Mouse (Mus musculus) CD4-positive, CD25-positive, alpha-beta regulatory T cell, adult 9 weeks (primary cell): ENCODE data around the gene Csdc2. TPM values are rescaled to one million over a fixed set of nuclear protein-coding genes. Genes with fewer than 3 reads are reported as not detected.

Experiments
- polyA plus RNA-seq: library from polyadenylated mRNA; unstranded; fragments of 100-300 nt; shearing (Covaris generic); gene quantifications from one replicate; pipeline ENCODE4 v1.2.1, GENCODE M21; 2017

Csdc2 gene
- polyA plus RNA-seq: not detected

GRCm38 (mm10) chr15:81936679-81937078 is at the start of gene Csdc2:
Gene Csdc2, plus strand, starts transcription at chr15:81936759.

GRCm38 (mm10) chr15:81925760-81926445 is 10.7 kb upstream of the Csdc2 start, which contains the start of gene Polr3h:
Gene Polr3h, minus strand, starts transcription at chr15:81926240.

GRCm38 (mm10) chr15:81960171-81961077 is 23.9 kb downstream of the Csdc2 start, which contains the start of gene Pmm1:
Gene Pmm1, minus strand, starts transcription at chr15:81960930.

GRCm38 (mm10) chr15:81980321-81980720 is 43.8 kb downstream of the Csdc2 start, which contains the start of gene 1700029P11Rik:
Gene 1700029P11Rik, plus strand, starts transcription at chr15:81980540.

GRCm38 (mm10) chr15:81987646-81988045 is 51.1 kb downstream of the Csdc2 start, which contains the start of gene Xrcc6:
Gene Xrcc6, plus strand, starts transcription at chr15:81987835.

Other genes starting within 250 kb of the Csdc2 start
- gene Chadl, start 239.5 kb upstream of the Csdc2 start, polyA plus RNA-seq: 2.0 TPM
- gene Zc3h7b, start 191.7 kb upstream of the Csdc2 start, polyA plus RNA-seq: 4.7 TPM
- gene Rangap1, start 191.2 kb upstream of the Csdc2 start, polyA plus RNA-seq: 80.3 TPM
- 18.8 TPM for gene Tef, start 134.3 kb upstream of the Csdc2 start, polyA plus RNA-seq
- 81.1 TPM for gene Tob2, start 78.0 kb upstream of the Csdc2 start, polyA plus RNA-seq
- gene Phf5a, start 64.8 kb upstream of the Csdc2 start, polyA plus RNA-seq: 108 TPM
- gene Aco2, start 64.5 kb upstream of the Csdc2 start, polyA plus RNA-seq: 149 TPM
- gene Polr3h, start 10.5 kb upstream of the Csdc2 start, polyA plus RNA-seq: 51.9 TPM
- 13.2 TPM for gene Pmm1, start 24.2 kb downstream of the Csdc2 start, polyA plus RNA-seq
- not detected for gene 1700029P11Rik, start 43.8 kb downstream of the Csdc2 start, polyA plus RNA-seq
- 79.4 TPM for gene Xrcc6, start 51.1 kb downstream of the Csdc2 start, polyA plus RNA-seq
- gene Desi1, start 97.1 kb downstream of the Csdc2 start, polyA plus RNA-seq: 16.0 TPM
- 183 TPM for gene Snu13, start 110.8 kb downstream of the Csdc2 start, polyA plus RNA-seq
- not detected for gene 4930407I10Rik, start 122.4 kb downstream of the Csdc2 start, polyA plus RNA-seq
- 0.11 TPM for gene Mei1, start 133.2 kb downstream of the Csdc2 start, polyA plus RNA-seq
- 32.0 TPM for gene Ccdc134, start 191.2 kb downstream of the Csdc2 start, polyA plus RNA-seq
- gene Srebf2, start 210.4 kb downstream of the Csdc2 start, polyA plus RNA-seq: 187 TPM